8 mouse cellular contexts compared by ENCODE assay signal in genomic region chr4:47352803-47353388, GRCm38 (mm10). TPM values are rescaled to one million over a fixed set of nuclear protein-coding genes. Genes with fewer than 3 reads are reported as not detected.
A peak's percentile ranks its signal among the peaks of the same experiment; 100 is the strongest.
DNase-seq lines count a peak whose midpoint lies in the region; ATAC-seq and TF ChIP-seq lines count a peak whose summit lies in the region.

Tgfbr1 (plus strand) TSS chr4:47353222.

- H3K9ac ChIP-seq in ES-E14 (ENCODE audit: insufficient read depth, low read depth, low read length, poor library complexity, severe bottlenecking): peak within 1 kb of the TSS; percentile 82
- H3K9ac ChIP-seq in forebrain, embryonic 15.5 days (replicated peaks): peak within 1 kb of the TSS; percentile 79

- peak; percentile 93 for DNase-seq in ES-E14 (ENCODE audit: low read depth, low spot score)
- DNase-seq in cerebellum, adult 11-12 months: peak; percentile 84
- DNase-seq in heart, postnatal 25 days (ENCODE audit: low spot score): peak; percentile 98
- DNase-seq in layer of hippocampus, adult 18-20 months (ENCODE audit: low spot score in 2 of 2): peak; percentile 92 to 95
- peak; percentile 97 for DNase-seq in lung, adult 2 months
- peak; percentile 98 to 99 for DNase-seq in thymus, adult 18-20 months

- TF ChIP-seq POLR2A in lung, adult 2 months (IDR thresholded peaks at IDR 0.05; ENCODE audit: borderline replicate concordance, extremely low read depth, low read depth, low read length): peak; percentile 70

- peak; percentile 99 for ATAC-seq in forebrain, embryonic 15.5 days (replicated peaks)
- peak; percentile 89 for ATAC-seq in neutrophil, adult 5-6 weeks (ENCODE audit: extremely low read depth, insufficient number of reproducible peaks, low FRiP score, poor library complexity, severe bottlenecking)

- peak within 1 kb of the TSS; percentile 95 for H3K4me2 ChIP-seq in forebrain, embryonic 15.5 days (replicated peaks)

- peaks cover 0 to 2% of the 10 kb centered on the region in 2 experiments; a peak in 1 of 4 replicates for H3K4me1 ChIP-seq in ES-E14 (ENCODE audit: control insufficient read depth in 2 of 2, insufficient read depth in 2 of 2, low read length in 2 of 2, poor library complexity in 1 of 2)
- peaks cover 30% of the 10 kb centered on the region for H3K4me1 ChIP-seq in forebrain, embryonic 15.5 days
- H3K4me1 ChIP-seq in lung, adult 2 months (ENCODE audit: control insufficient read depth, insufficient read depth, low read length): peaks cover 8% of the 10 kb centered on the region

- in situ Hi-C loops in ES-E14 (cut with MboI; ENCODE audit: low sequenced_read_pairs in 2 of 2, unreplicated experiment in 2 of 2): no loop called here

- no peaks in the 10 kb centered on the region for H3K36me3 ChIP-seq in ES-E14 (ENCODE audit: control insufficient read depth, insufficient read depth, low read length, poor library complexity, severe bottlenecking)
- no peaks in the 10 kb centered on the region for H3K36me3 ChIP-seq in forebrain, embryonic 15.5 days

- H3K27ac ChIP-seq in ES-E14 (ENCODE audit: insufficient read depth, low read depth, low read length, poor library complexity, severe bottlenecking): no peak within 1 kb of the TSS; the same call in 1 of the 2 replicates
- peak within 1 kb of the TSS; percentile 89 for H3K27ac ChIP-seq in forebrain, embryonic 15.5 days (replicated peaks)

- under 1% methylated on average over 62 of the region's 65 CpGs for WGBS in forebrain, embryonic 15.5 days
- under 1% methylated on average over 59 of the region's 65 CpGs for WGBS in lung, adult 2 months

- H3K4me3 ChIP-seq in ES-E14 (ENCODE audit: insufficient read depth in 1 of 2, low read depth in 1 of 2, low read length in 2 of 2, poor library complexity in 1 of 2, severe bottlenecking in 1 of 2): peak within 1 kb of the TSS; percentile 77 to 89
- H3K4me3 ChIP-seq in forebrain, embryonic 15.5 days: peak within 1 kb of the TSS; percentile 68
- peak within 1 kb of the TSS; percentile 91 for H3K4me3 ChIP-seq in lung, adult 2 months (replicated peaks; ENCODE audit: extremely low read depth, low read depth, low read length)

- H3K27me3 ChIP-seq in forebrain, embryonic 15.5 days: no peaks in the 10 kb centered on the region

- intact Hi-C loops in heart, postnatal 25 days (cut with DNase I): loop anchor here (2.0 to 10.0 kb wide), 4 partner anchors 49 to 772 kb away; partner anchors contain the start of genes Alg2, Sec61b and Stx17

- no peaks in the 10 kb centered on the region for H3K9me3 ChIP-seq in ES-E14 (ENCODE audit: control insufficient read depth, insufficient read depth, low read depth, low read length)
- no peaks in the 10 kb centered on the region for H3K9me3 ChIP-seq in forebrain, embryonic 15.5 days

- no peak for TF ChIP-seq CTCF in lung, adult 2 months (IDR thresholded peaks at IDR 0.05; ENCODE audit: insufficient read depth, low read length)

TF ChIP-seq in ES-E14, 5 proteins besides CTCF, POLR2A, EP300 and RAD21:
- no peak for TF ChIP-seq ZC3H11A (IDR thresholded peaks at IDR 0.05; ENCODE audit: borderline replicate concordance, low read depth, low read length)
- no peak for TF ChIP-seq MAFK (IDR thresholded peaks at IDR 0.05; ENCODE audit: insufficient read depth, low read depth, low read length)
- TF ChIP-seq HCFC1 (IDR thresholded peaks at IDR 0.05; ENCODE audit: borderline replicate concordance, insufficient read depth, low read length): no peak
- TF ChIP-seq CHD2 (IDR thresholded peaks at IDR 0.05; ENCODE audit: low read depth, low read length): no peak
- TF ChIP-seq ZNF384 (IDR thresholded peaks at IDR 0.05; ENCODE audit: low read depth, low read length): no peak
TF ChIP-seq in ES-E14: peak in this region for 0.

RNA-seq across cellular contexts. Expression of gene Tgfbr1, which starts in this region (rescaled TPM):
- total RNA-seq in ES-E14 (2012; rRNA removed): 30.7 and 31.7 TPM in 2 replicates
- 42.3 and 46.5 TPM in 2 replicates for polyA plus RNA-seq in forebrain, embryonic 15.5 days (2015; fragmentation: Nextera tagmentation; extraction: Ambion mirVana)
- total RNA-seq in heart, postnatal 25 days (2021): 10 to 100 TPM; 14.3 to 15.8 TPM
- 10 to 100 TPM; 21.3 to 22.7 TPM for total RNA-seq in layer of hippocampus, adult 18-20 months (2021)
- polyA plus RNA-seq in lung, adult 2 months (2012; rRNA removed): 6.2 and 9.9 TPM in 2 replicates
- 47.7 and 51.8 TPM in 2 replicates for total RNA-seq in neutrophil, adult 5-6 weeks (2017)
